Mouse (Mus musculus) embryonic stem cell, embryonic (primary cell): Measurements from ENCODE around the gene Slc4a1ap.
"Not testable (repeated sequence)": the region's sequence is repeated elsewhere in the genome, so short reads cannot be mapped to it uniquely, and the experiment has no call there.

Source experiments
- CTCF ChIA-PET, 4 experiments: fragments of 300-600 bp in 2 of 4; fragments of 350-600 bp in 2 of 4; sonication (Branson Sonifier 250); formaldehyde crosslinking; loops; one replicate each; lab custom pipeline; 2022; ENCODE audit warnings: inconsistent platforms in 2 of 4; lab: Charles Lee
- POLR2A ChIA-PET, 4 experiments: fragments of 300-600 bp in 2 of 4; fragments of 350-600 bp in 2 of 4; sonication (Branson Sonifier 250); formaldehyde crosslinking; loops; one replicate each; lab custom pipeline; 2022; ENCODE audit warnings: antibody characterized with exemption in 4 of 4, inconsistent platforms in 1 of 4; lab: Charles Lee

Gene Slc4a1ap

GRCm38 (mm10) chr5:31588672-31589071 lies 61.9 kb downstream of the Slc4a1ap start:
- POLR2A ChIA-PET = interaction anchor here in 1 of 4 experiments (9.9 kb wide), 1 partner anchor 10 kb away, joined by 81 read pairs; the partner anchor contains the start of gene Mrpl33
- CTCF ChIA-PET = not testable (repeated sequence)

- ChIA-PET CTCF (interaction anchor here in 1 of 4 experiments (1.3 kb wide), 1 partner anchor 9 kb away, joined by 4 read pairs; no protein-coding TSS in a partner anchor), POLR2A (interaction anchor here in 2 of 4 experiments (0.6 to 9.9 kb wide), 3 partner anchors 9 to 544 kb away, joined by 4 to 81 read pairs (median 5); partner anchors contain the start of gene Mrpl33 (in 1 of the 2))
Measured at GRCm38 (mm10) chr5:31589711-31590319, 63.0 kb downstream of the Slc4a1ap start.

- ChIA-PET POLR2A (no interaction called here), CTCF (no interaction called here)
Measured at GRCm38 (mm10) chr5:31591122-31591521, 64.3 kb downstream of the Slc4a1ap start.

- ChIA-PET CTCF (interaction anchor here (0.6 to 5.1 kb wide), 15 partner anchors 9 to 707 kb away, joined by 3 to 59 read pairs (median 5); no protein-coding TSS in a partner anchor), POLR2A (interaction anchor here (0.7 to 8.1 kb wide), 53 partner anchors 8 to 781 kb away, joined by 3 to 81 read pairs (median 4); partner anchors contain the start of genes Babam2 (in 1 of the 4), Fosl2 (in 1 of the 4), Gpn1 (in 1 of the 4) and Rbks (in 1 of the 4))
Measured at GRCm38 (mm10) chr5:31595868-31596267, 69.1 kb downstream of the Slc4a1ap start.

DNA sequence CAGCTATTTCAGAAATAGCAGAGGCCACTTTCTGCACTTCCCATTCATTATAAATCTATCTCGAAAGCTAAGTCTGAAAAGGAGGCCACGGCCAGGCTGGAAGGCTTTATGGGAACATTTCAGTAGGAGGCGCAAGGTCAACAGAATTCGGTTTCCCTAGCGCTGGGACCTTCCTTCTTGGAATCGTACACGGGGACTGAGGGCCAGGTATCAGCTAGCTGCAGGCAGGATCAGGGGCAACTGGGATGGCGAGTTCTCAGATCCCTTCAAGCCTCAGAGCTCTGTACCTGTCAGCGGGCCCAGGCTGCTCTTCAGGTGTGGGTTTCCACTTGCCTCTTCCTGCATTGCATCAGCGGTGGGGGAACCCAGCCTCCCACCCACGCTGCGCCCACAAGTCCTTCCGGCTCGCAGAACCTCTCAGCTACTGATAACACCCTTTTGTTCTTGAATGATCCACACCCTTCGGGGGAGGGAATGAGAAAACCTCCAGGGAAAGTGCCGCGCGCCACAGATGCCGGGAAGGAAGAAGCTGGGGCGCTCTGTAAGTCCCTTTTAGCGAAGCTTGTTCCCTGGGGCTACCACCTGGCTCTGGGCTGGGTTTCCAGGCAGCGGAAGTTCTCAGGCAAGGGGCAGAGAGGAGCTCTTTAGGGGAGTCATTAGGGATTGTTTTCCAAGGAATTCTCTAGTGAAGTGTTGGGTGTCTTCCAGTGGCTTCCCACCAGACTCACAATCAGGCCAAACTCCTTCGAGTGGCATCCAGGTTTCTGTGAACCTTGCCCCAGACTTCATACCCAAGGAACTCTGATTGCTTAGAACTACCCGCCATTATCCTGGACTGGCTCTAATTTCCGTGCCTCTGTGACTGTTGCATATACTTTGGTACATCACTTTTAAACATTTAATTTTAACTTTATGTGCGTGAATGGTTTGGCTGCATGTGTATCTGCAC lies 70.0 kb downstream of the Slc4a1ap start, which contains the start of gene Mrpl33:
TSS of gene Mrpl33 (plus strand) at position 455 of the 949 bp plus-strand sequence.
- CTCF ChIA-PET = interaction anchor here (0.6 to 5.1 kb wide), 22 partner anchors 8 to 975 kb away, joined by 3 to 59 read pairs (median 4); no protein-coding TSS in a partner anchor
- POLR2A ChIA-PET = interaction anchor here in 3 of 4 experiments (0.5 to 8.1 kb wide), 66 partner anchors 9 to 780 kb away, joined by 3 to 81 read pairs (median 4); partner anchors contain the start of genes Babam2 (in 1 of the 3), Fosl2 (in 1 of the 3), Gpn1 (in 1 of the 3) and Rbks (in 1 of the 3)

GRCm38 (mm10) chr5:31597430-31597944 lies 70.7 kb downstream of the Slc4a1ap start:
- CTCF ChIA-PET = interaction anchor here (0.6 to 5.1 kb wide), 16 partner anchors 34 to 706 kb away, joined by 3 to 59 read pairs (median 4); no protein-coding TSS in a partner anchor
- POLR2A ChIA-PET = interaction anchor here (0.6 to 8.1 kb wide), 47 partner anchors 8 to 620 kb away, joined by 3 to 81 read pairs (median 5); partner anchors contain the start of genes Babam2 (in 1 of the 4), Fosl2 (in 1 of the 4), Rbks (in 1 of the 4) and Zfp512 (in 1 of the 4)

DNA sequence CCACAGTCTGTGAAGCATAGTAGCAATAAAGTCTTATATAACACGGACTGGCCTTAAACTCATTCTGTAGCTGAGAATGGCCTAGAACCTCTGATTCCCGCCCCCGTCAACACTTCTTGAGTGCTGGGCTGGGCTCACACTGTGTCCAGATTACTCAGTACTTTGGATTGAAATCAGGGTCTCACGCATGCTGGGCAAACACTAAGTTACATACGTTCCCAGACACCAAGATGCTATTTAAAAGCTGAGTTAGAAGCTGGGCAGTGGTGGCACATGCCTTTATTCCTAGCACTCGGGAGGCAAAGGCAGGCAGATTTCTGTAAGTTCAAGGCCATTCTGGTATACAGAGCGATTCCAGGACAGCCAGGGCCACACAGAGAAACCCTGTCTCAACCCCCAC lies 71.3 kb downstream of the Slc4a1ap start:
- ChIA-PET POLR2A (interaction anchor here (0.6 to 8.1 kb wide), 15 partner anchors 12 to 1334 kb away, joined by 3 to 81 read pairs (median 4); partner anchors contain the start of gene Zfp512 (in 1 of the 4)), CTCF (interaction anchor here (0.6 to 5.1 kb wide), 19 partner anchors 8 to 918 kb away, joined by 3 to 59 read pairs (median 4); no protein-coding TSS in a partner anchor)

DNA sequence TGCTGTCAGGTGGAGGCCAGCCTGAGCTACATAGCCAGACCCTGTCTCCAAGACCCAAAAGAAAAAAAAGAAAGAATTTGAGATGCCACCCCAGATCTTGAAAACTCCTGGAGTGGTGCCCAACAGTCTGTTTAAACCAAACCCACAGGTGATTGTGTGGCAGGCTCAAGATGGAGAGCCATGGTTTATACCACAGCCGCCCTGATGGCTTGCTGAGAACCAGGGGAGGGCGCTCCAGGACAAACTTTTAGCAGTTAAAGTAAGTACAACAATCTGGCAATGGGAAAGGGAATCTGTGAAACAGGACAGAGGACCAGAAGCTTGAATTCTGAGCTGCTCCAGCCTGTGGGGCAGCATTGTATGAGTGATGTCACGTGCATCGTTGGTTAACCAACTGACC lies 71.8 kb downstream of the Slc4a1ap start:
- ChIA-PET POLR2A (interaction anchor here in 3 of 4 experiments (0.5 to 8.1 kb wide), 18 partner anchors 12 to 1333 kb away, joined by 3 to 81 read pairs (median 3); partner anchors contain the start of gene Zfp512 (in 1 of the 3)), CTCF (interaction anchor here (0.6 to 5.1 kb wide), 28 partner anchors 8 to 918 kb away, joined by 3 to 59 read pairs (median 4); no protein-coding TSS in a partner anchor)

DNA sequence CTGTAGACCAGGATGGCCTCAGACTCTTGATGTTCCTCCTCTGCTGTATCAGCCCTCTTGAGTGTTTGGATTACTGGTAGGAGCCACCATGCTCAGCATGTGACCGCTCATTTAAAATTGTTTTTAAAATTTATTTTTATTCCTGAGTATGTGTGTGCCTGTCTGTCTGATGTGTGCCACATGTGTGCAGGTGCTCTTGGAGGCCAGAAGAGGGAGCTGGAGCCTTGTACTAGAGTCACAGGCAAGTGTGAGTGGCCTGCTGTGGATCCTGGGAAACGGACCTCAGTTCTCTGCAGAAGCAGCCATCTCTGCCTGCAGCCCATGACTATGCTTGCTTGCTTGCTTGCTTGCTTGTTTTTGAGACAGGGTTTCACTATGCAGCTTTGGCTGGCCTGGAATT lies 72.4 kb downstream of the Slc4a1ap start:
- CTCF ChIA-PET = interaction anchor here (0.7 to 5.1 kb wide), 24 partner anchors 9 to 917 kb away, joined by 3 to 59 read pairs (median 4); no protein-coding TSS in a partner anchor
- POLR2A ChIA-PET = interaction anchor here in 3 of 4 experiments (0.5 to 8.1 kb wide), 20 partner anchors 11 to 617 kb away, joined by 3 to 81 read pairs (median 3); no protein-coding TSS in a partner anchor

DNA sequence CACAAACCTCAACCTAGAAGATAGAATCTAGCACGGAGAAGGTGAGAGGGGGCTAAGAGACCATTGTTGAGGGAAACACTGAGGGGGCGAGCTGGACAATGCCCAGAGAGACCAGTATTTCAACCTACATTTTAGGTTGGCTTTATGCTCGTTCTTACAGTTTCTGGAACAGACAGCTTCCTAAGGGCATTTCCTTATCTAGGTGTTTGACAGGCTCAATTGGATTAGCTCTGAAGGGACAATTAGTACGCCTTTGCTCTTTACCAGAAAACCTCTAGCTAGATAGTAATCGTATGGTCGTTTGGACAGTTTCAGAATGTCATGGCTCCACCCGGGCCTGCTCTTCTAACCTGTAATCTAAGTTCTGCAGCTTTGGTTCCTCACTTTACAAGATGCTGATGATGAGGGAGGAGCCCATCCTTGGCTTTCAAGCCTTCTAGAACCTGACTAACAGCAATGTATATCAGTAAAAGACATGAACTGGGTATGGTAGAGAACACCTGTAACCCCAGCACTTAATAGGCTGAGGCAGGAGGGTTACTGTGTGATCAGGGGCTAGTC lies 74.4 kb downstream of the Slc4a1ap start:
- ChIA-PET POLR2A (interaction anchor here in 3 of 4 experiments (0.5 to 8.1 kb wide), 19 partner anchors 10 to 984 kb away, joined by 3 to 81 read pairs (median 9); partner anchors contain the start of genes Babam2 (in 1 of the 3) and Rbks (in 1 of the 3)), CTCF (interaction anchor here in 2 of 4 experiments (0.6 to 1.8 kb wide), 7 partner anchors 9 to 597 kb away, joined by 3 to 4 read pairs (median 3); no protein-coding TSS in a partner anchor)

- ChIA-PET POLR2A (interaction anchor here in 3 of 4 experiments (0.5 to 8.1 kb wide), 33 partner anchors 9 to 983 kb away, joined by 3 to 81 read pairs (median 5); partner anchors contain the start of genes Atraid (in 1 of the 3), Babam2 (in 1 of the 3), Ppp1cb (in 1 of the 3) and Rbks (in 1 of the 3)), CTCF (interaction anchor here in 2 of 4 experiments (0.7 to 1.8 kb wide), 5 partner anchors 8 to 596 kb away, joined by 3 to 4 read pairs (median 3); no protein-coding TSS in a partner anchor)
Measured at GRCm38 (mm10) chr5:31602377-31602776, 75.6 kb downstream of the Slc4a1ap start.

DNA sequence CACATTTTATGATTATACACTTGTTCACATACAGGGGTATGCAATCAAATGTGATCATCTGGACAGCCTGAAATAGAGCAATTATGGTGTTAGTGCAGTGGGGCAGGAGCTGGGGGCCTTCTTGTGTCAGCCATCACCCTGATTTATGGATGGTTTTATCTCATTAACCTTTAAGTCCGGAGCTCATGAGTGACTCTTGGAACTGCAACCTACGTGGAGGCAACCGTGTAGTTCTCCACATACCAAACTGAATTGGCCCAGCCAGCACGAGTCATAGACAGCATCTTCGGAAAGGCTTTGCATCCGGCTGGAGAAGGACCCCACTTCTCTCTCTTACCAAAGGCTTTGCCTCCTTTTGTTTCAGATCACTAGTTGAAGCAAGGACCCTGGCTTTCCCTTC lies 77.0 kb downstream of the Slc4a1ap start:
- CTCF ChIA-PET = interaction anchor here in 2 of 4 experiments (0.6 to 1.4 kb wide), 3 partner anchors 8 to 535 kb away, joined by 3 to 6 read pairs (median 3); no protein-coding TSS in a partner anchor
- POLR2A ChIA-PET = interaction anchor here in 3 of 4 experiments (0.5 to 3.4 kb wide), 23 partner anchors 8 to 555 kb away, joined by 3 to 27 read pairs (median 5); partner anchors contain the start of genes Atraid (in 1 of the 3), Babam2 (in 1 of the 3), Rbks (in 1 of the 3) and Trim54 (in 1 of the 3)

GRCm38 (mm10) chr5:31606151-31606550 lies 79.4 kb downstream of the Slc4a1ap start:
- ChIA-PET CTCF (no interaction called here), POLR2A (interaction anchor here in 3 of 4 experiments (1.0 to 2.8 kb wide), 5 partner anchors 9 to 108 kb away, joined by 3 to 11 read pairs (median 3); partner anchors contain the start of gene Mrpl33 (in 2 of the 3))
